Mouse (Mus musculus) erythroblast, embryonic 14.5 days (primary cell): ENCODE measurements around the gene Mtcl1.

Experiments
- GATA1 ChIP-seq: IDR thresholded peaks from 2 replicates; pipeline ENCODE4 v1.6.1; 2012; ENCODE audit warnings: low read length, inconsistent platforms, mixed read lengths
- TAL1 ChIP-seq: IDR thresholded peaks from 3 replicates; pipeline ENCODE4 v1.6.1; 2012; ENCODE audit warnings: low read length, inconsistent platforms, mixed read lengths

DNA sequence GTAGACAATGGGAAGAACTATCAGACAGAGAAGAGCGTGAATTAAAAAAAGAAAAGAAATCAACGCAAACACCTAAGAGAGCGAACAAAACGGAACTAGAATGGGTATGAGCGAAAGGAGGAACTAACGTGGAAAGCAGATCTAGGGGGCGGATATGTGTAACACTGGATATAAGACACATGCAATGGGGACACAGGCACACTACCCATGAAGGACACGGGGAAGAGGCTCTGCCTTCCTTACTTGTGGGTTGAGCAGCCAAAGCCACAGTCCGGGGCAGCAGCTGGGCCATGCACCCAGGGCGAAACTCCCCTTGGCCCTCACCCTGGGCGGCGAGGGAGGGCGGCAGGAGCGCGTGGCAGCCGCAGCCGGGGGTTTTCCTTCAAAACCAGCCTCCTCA is 71.4 kb downstream of the Mtcl1 start:
- no peak for TF ChIP-seq TAL1
- TF ChIP-seq GATA1 = no peak
